Mouse (Mus musculus) v-Abl transformed pro-B cells (cell line): ENCODE results near the gene Coro1c.

Source experiments
- in situ Hi-C, 2 experiments: fragments of 400-800 bp; cut with MboI; formaldehyde crosslinking; loops; one replicate each; pipeline ENCODE4 v1.15.1; 2025; ENCODE audit not compliant: unreplicated experiment in 2 of 2

Coro1c gene

GRCm38 (mm10) chr5:113930648-113931609, 22.4 kb upstream of the Coro1c start:
- in situ Hi-C loops: loop anchor here (10.0 to 25.0 kb wide), 2 partner anchors 66 to 744 kb away; no protein-coding TSS in a partner anchor

DNA sequence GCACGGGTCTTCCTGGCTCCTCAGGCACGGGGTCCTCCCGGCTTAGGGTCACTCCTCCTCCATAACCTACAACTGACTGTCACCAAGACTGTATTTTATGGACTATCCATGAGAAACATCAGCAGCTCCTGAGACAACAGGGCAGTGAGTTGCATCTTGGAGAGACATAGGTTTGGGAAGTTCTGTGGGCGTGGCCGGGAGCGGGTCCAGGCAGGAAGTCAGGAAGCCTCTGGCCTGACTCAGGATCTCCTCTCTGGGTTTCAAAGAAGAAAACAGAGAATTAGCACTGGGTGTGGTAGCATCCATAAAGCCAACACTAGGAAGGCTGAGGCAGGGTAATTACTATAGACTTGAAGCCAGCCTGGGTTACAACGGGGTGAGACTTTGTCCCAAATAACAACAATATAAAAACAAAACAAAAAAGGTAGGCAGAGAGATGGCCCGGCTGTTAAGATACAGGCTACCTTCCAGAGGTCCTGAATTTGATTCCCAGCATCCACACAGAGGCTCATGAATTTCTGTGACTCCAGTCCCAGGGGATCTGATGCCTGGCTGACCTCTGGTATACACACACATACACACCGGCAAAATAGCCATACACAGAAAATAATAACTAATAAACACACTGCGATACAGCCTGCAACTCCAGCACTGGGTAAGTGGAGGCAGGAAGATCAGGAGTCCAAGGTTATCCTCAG, 21.5 kb upstream of the Coro1c start:
- in situ Hi-C loops: loop anchor here (10.0 to 25.0 kb wide), 2 partner anchors 65 to 743 kb away; no protein-coding TSS in a partner anchor

DNA sequence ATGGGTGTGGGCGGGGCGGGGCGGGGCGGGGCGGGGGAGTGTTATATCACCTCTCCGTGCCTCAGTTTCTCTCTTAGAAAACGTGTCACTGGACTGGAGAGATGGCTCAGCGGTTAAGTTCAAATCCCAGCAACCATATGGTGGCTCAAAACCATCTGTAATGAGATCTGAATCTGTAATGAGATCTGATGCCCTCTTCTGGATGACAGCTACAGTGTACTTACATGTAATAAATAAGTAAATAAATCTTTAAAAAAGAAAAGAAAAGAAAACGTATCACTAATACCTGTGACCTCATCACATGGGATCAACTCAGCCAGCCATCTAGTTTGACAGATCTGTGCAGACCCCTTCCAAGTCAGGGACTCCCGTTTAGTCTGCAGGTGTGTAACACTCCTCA, 21.0 kb upstream of the Coro1c start:
- in situ Hi-C loops: loop anchor here (25.0 kb wide), 1 partner anchor 742 kb away; no protein-coding TSS in a partner anchor

GRCm38 (mm10) chr5:113924608-113925007, 16.1 kb upstream of the Coro1c start:
- in situ Hi-C loops: loop anchor here (25.0 kb wide), 1 partner anchor 737 kb away; no protein-coding TSS in a partner anchor

DNA sequence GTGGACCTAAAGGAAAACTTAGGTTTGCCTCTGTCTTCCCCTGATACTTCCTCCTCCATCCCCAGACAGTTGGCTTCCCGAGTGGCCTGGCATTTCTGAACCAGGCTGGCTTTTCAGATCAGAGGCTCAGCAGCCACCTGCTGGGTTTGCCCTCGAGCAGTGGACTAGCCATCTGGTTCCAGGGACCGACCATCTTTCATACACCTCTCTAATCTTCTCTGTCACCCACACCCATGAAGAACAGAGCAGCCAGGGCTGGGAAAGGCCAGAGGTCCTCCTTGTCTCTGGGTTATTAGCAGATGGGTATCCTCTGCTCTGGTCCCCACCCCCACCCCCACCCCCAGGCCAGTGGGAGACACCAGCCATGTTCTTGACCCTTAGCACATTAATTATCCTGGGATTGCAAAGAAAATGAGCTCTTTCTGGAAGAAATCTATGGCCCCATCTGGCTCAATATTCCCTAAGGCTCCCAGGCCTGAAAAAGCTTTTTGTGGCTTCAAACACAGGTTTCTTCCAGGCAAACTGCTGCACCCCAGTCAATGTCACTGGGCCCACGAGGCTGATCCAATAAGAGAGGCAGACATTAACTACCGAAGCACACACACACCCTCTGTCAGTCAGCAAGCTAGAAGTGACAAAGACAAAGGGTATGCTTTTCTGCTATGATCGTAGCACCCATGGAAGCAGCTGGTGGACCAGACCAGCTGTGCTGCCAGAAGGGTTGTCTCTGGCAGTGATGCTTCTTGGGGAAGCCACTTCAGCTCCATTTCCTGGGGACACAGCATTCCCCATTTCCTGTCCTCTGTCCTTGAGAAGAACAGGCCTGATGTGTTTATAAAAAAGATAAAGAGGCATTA, 13.0 kb upstream of the Coro1c start:
- in situ Hi-C loops: no loop called here

DNA sequence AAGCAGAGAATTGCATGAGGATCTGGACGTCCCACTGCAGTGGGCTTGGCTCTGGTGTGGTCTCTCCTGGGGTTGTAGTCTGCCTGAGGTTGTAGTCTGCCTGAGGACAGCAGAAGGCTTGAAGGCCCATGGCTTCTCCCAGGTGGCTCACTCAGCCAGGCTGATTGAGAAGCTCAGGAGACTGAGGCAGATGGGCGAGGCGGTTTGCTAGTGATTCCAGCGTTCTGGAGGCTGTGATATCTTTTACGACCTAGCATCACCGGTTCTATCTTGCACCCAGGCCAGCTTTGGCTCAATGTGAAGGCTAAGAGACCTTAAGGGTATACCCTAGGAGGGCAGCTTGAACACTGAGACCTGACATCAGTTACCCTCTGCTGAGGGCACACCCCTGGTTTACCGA, 10.5 kb upstream of the Coro1c start:
- in situ Hi-C loops: no loop called here

DNA sequence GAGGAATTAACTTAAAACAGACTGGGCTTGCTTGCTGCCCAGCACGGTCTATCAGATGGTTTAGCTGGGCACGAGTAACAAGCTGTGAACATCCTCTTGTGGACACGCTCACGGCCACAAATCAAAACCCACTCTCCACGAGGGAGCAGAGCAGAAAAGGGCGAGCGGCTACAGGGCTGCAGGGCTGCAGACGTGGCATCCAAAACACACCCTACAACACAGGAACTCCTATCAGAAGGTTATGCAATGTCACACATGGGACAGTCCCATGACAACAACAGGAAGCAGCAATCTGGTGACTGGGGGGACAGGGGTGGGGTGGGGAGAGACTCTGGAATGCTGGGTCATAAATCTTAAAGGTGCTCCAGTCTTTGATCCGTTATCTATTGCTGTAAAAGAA, 10.1 kb upstream of the Coro1c start:
- in situ Hi-C loops: no loop called here

- in situ Hi-C loops: no loop called here
Observed at GRCm38 (mm10) chr5:113910705-113911104, 2.1 kb upstream of the Coro1c start.

DNA sequence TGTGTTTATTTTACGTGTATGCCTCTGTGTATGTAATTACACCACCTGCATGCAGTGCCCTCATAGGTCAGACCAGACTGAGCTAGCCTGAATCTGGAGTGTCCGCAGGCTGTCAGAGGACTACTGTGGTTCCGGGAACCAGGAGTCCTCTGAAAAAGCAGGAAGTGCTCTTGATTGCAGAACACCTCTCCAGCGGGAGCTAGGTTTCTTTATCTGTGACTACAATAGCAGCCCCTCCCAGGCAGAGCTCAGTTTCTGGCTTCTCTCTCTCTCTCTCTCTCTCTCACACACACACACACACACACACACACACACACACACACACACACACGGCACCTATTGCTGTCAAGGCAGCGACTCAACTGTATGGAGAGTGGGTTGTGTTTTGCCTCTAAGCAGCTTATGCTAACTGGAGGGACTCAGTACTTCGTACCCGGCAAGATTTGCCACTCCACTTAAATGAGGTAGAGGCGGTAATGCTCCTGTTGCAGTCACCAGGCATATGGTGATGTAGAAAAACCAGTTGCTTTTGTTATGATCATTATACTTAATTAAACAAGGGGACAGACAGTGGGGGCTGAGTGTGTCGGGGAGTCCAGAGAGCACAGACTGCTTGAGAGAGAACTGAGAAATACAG, 1.6 kb upstream of the Coro1c start:
- in situ Hi-C loops: no loop called here

GRCm38 (mm10) chr5:113907786-113908567, 581 bp downstream of the Coro1c start:
- in situ Hi-C loops: no loop called here

DNA sequence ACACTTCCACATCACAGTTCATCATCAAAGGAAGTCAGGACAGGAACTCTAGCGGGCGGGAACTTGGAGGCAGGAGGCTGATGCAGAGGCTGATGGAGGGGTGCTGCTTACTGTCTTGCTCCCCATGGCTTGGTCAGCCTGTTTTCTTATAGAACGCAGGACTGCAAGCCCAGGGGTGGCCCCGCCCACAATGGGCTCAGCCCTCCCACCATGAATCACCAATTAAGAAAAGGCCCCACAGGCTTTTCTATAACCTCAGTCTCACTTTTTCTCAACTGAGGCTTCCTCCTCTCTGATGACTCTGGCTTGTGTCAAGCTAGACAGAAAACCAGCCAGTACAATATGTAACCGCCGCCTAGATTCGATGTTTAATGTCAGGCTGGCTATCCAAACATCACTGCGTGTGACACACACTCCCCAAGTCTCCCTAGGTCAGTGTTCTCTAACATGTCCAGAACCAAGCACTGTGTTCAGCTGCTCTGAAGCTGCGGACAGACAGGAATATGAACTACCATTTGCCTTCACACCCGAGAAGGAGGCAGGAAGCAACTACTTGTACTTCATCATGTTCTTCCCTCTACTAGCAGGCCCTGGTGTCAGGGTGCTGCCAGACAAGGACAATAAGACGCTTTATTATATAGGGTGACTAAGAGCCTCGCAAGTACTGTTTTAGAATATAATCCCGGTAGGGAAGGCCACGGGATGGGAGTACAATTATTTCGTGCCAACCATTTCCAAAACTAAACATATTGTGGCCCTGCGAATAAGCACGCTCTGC, 1.4 kb downstream of the Coro1c start:
- in situ Hi-C loops: no loop called here

DNA sequence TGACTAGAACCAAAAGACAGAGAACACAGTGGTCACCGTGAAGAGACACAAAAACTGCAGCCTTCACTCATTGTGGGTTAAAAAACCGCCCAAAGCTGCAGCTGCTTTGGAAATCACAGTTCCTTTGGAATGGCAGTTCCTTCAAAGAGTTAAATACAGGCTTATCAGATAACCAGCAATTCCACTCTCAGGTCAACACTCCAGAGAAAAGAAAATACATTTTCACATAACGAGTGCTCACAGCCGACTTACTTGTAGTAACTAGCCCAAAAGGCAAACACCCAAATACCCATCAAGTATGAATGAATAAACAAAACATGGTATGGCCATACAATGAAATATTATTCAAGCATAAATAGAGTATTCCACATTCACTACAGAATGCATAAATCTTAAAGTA, 3.6 kb downstream of the Coro1c start:
- in situ Hi-C loops: no loop called here

- in situ Hi-C loops: no loop called here
Observed at GRCm38 (mm10) chr5:113902983-113903382, 5.6 kb downstream of the Coro1c start.

GRCm38 (mm10) chr5:113902017-113902416, 6.5 kb downstream of the Coro1c start:
- in situ Hi-C loops: no loop called here

DNA sequence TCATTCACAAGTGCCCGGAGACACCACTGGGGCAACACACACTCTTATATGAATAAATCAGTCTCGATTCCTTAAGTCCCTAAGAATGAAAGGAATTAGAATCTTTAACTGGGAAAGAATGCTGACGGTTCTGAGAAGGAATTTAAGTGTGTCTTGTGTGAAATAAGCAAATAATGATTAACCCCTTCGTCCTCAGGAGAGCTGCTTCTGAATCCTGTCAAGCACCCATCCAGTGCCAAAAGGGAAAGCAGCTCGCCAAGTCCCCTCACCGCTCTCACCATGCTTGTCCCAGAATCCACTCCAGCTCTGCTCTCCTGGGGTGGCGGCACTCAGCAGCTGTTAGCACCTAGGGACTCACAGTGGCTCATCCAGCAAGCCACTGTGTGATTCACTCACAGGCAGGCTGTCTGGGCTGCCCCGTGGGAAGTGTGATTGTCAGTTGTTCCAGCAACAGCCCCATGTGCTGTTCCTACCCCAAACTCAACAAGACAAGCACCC, 7.4 kb downstream of the Coro1c start:
- in situ Hi-C loops: no loop called here

GRCm38 (mm10) chr5:113899543-113899942, 9.0 kb downstream of the Coro1c start:
- in situ Hi-C loops: no loop called here

DNA sequence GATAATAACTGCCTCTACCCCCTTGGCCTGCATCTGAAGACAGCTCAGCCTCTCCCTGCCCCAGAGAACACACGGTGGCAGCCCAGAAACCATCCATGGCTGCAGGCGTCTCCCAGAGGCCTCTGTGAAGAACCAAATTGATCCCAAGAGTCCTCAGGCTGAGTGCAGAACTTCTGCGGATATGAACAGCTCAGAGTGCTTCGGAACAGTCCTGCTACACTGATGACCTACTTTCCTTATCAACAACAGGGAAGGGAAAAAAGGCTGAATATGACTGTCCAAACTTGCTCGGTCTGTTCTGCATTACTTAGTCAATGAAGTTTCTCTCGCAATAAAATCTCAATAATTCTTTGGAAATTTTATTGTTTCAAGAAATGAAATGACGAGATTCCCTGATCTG, 16.6 kb downstream of the Coro1c start:
- in situ Hi-C loops: no loop called here

DNA sequence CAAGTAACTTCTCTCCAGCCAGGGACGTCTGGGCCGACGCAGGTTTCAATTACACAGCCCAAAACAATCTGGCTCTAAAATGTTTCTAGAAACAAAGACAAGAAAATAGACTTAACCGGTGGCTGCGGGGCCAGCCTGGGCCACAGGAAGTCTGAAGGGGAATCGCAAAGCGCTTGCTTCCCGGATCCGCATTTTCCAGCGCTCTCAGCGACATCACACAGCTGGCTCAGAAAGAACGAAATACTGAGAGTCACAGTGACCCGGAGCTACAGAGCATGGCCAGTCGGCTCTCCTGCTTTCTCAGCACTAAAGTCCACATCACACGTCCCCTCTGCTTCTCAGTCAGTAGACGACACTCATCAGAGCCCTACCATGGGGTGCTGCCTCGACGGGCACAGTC, 17.7 kb downstream of the Coro1c start:
- in situ Hi-C loops: no loop called here
